8 mouse cellular contexts compared by ENCODE assay signal in the genomic region with DNA sequence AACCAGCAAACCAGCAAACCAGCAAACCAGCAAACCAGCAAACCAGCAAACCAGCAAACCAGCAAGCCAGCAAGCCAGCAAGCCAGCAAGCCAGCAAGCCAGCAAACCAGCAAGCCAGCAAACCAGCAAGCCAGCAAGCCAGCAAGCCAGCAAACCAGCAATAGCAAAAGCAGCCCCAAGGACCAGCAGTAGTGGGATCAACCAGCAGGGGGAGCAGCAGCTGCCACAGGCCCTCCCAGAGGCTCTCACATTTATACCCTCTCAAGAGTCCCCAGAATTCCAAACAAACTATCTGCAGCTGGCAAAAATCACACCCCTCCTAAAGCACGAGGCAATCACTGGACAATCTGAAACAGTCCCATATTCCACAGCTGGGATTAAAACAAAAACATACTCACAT.
DNase-seq lines count a peak whose midpoint lies in the region; ATAC-seq and TF ChIP-seq lines count a peak whose summit lies in the region.

No protein-coding gene starts in this region.

- H3K27ac ChIP-seq in hindbrain, embryonic 11.5 days (ENCODE audit: low read depth, low read length) = no peak overlapping the region
- H3K27ac ChIP-seq in hindbrain, embryonic 16.5 days (ENCODE audit: low read depth, low read length) = no peak overlapping the region
- H3K27ac ChIP-seq in MEL (ENCODE audit: control insufficient read depth, low read depth, low read length) = no peak overlapping the region

- H3K4me3 ChIP-seq in hindbrain, embryonic 11.5 days (ENCODE audit: low read depth, low read length) = no peak overlapping the region
- no peak overlapping the region for H3K4me3 ChIP-seq in hindbrain, embryonic 16.5 days (ENCODE audit: low read length)
- H3K4me3 ChIP-seq in MEL (ENCODE audit: control insufficient read depth in 1 of 2, insufficient read depth in 1 of 2, low read depth in 2 of 2, low read length in 2 of 2) = no peak overlapping the region

- no peaks in the 10 kb centered on the region for H3K9me3 ChIP-seq in hindbrain, embryonic 11.5 days (ENCODE audit: control insufficient read depth, low read length)
- H3K9me3 ChIP-seq in hindbrain, embryonic 16.5 days (ENCODE audit: control insufficient read depth, low read length) = no peaks in the 10 kb centered on the region
- H3K9me3 ChIP-seq in MEL (replicated peaks; ENCODE audit: insufficient read depth, low read length) = no peaks in the 10 kb centered on the region

- no peak overlapping the region for H3K9ac ChIP-seq in hindbrain, embryonic 11.5 days (ENCODE audit: low read depth, low read length)
- H3K9ac ChIP-seq in hindbrain, embryonic 16.5 days (ENCODE audit: low read depth, low read length) = no peak overlapping the region
- H3K9ac ChIP-seq in MEL (ENCODE audit: control insufficient read depth, low read depth, low read length, poor library complexity, severe bottlenecking) = no peak overlapping the region

- WGBS in hindbrain, embryonic 11.5 days = 32% methylated on average over 1 of the region's 1 CpGs
- 55% methylated on average over 1 of the region's 1 CpGs for WGBS in hindbrain, embryonic 16.5 days

- no peaks in the 10 kb centered on the region for H3K36me3 ChIP-seq in hindbrain, embryonic 11.5 days (ENCODE audit: control insufficient read depth, insufficient read depth, low read length)
- H3K36me3 ChIP-seq in hindbrain, embryonic 16.5 days (ENCODE audit: control insufficient read depth, insufficient read depth, low read length) = no peaks in the 10 kb centered on the region
- H3K36me3 ChIP-seq in MEL (ENCODE audit: control insufficient read depth in 1 of 2, insufficient read depth in 2 of 2, low read length in 2 of 2) = no peaks in the 10 kb centered on the region

- TF ChIP-seq RAD21 in MEL (IDR thresholded peaks at IDR 0.05; ENCODE audit: low read depth, low read length) = peak; percentile 57

- no peaks in the 10 kb centered on the region for H3K4me1 ChIP-seq in hindbrain, embryonic 11.5 days (replicated peaks; ENCODE audit: control insufficient read depth, insufficient read depth, low read length)
- H3K4me1 ChIP-seq in hindbrain, embryonic 16.5 days (ENCODE audit: control insufficient read depth, insufficient read depth, low read depth, low read length) = no peaks in the 10 kb centered on the region
- H3K4me1 ChIP-seq in MEL (ENCODE audit: control insufficient read depth in 1 of 2, insufficient read depth in 2 of 2, low read length in 2 of 2) = no peaks in the 10 kb centered on the region

- DNase-seq in hindbrain, embryonic 11.5 days (ENCODE audit: low spot score) = peak; percentile 79
- peak; percentile 51 for DNase-seq in MEL (ENCODE audit: low read depth, low spot score)
- peak; percentile 67 to 78 for DNase-seq in cerebellum, postnatal 14 days
- peak; percentile 46 for DNase-seq in heart, adult 8-10 months (ENCODE audit: low spot score)
- DNase-seq in left cerebral cortex, adult 11 months (ENCODE audit: low spot score) = peak; percentile 34
- peak; percentile 17 to 59 for DNase-seq in natural killer cell, adult 2 months (ENCODE audit: low spot score in 2 of 2)
- peak; percentile 85 for DNase-seq in thymus, postnatal 14 days

- no peaks in the 10 kb centered on the region for H3K79me2 ChIP-seq in MEL (ENCODE audit: control insufficient read depth, insufficient read depth, low read length, poor library complexity)

- H3K4me2 ChIP-seq in hindbrain, embryonic 11.5 days (replicated peaks; ENCODE audit: low read depth, low read length) = no peak overlapping the region
- no peak overlapping the region for H3K4me2 ChIP-seq in hindbrain, embryonic 16.5 days (ENCODE audit: low read length)

- H3K27me3 ChIP-seq in hindbrain, embryonic 11.5 days (ENCODE audit: control insufficient read depth, insufficient read depth, low read length) = no peaks in the 10 kb centered on the region
- no peaks in the 10 kb centered on the region for H3K27me3 ChIP-seq in hindbrain, embryonic 16.5 days (replicated peaks; ENCODE audit: control insufficient read depth, insufficient read depth, low read length)
- no peaks in the 10 kb centered on the region for H3K27me3 ChIP-seq in MEL (ENCODE audit: control insufficient read depth in 1 of 2, insufficient read depth in 2 of 2, low read length in 2 of 2)

- TF ChIP-seq CTCF in MEL (IDR thresholded peaks at IDR 0.05 in 2 of 3, conservative IDR thresholded peaks at IDR 0.05 in 1 of 3; ENCODE audit: control insufficient read depth in 1 of 3, insufficient read depth in 1 of 3, low read depth in 2 of 3, low read length in 3 of 3, poor library complexity in 1 of 3, severe bottlenecking in 1 of 3) = peak; percentile 44 to 88 (median 67)

- ATAC-seq in hindbrain, embryonic 11.5 days (ENCODE audit: low FRiP score) = no peak
- ATAC-seq in hindbrain, embryonic 16.5 days = no peak

- TF ChIP-seq POLR2A in MEL (IDR thresholded peaks at IDR 0.05; ENCODE audit: control insufficient read depth in 1 of 2, insufficient read depth in 1 of 2, low read depth in 1 of 2, low read length in 2 of 2, poor library complexity in 1 of 2) = no peak

- TF ChIP-seq EP300 in MEL (IDR thresholded peaks at IDR 0.05; ENCODE audit: low read depth in 1 of 2, low read length in 2 of 2) = no peak

TF ChIP-seq in MEL, 35 proteins besides CTCF, POLR2A, EP300 and RAD21:
- TF ChIP-seq RCOR1 (IDR thresholded peaks at IDR 0.05; ENCODE audit: low read depth, low read length) (no peak), ZC3H11A (IDR thresholded peaks at IDR 0.05; ENCODE audit: low read depth, low read length) (peak; percentile 59), MXI1 (IDR thresholded peaks at IDR 0.05; ENCODE audit: low read depth, low read length) (no peak), SMC3 (IDR thresholded peaks at IDR 0.05; ENCODE audit: low read depth, low read length) (peak; percentile 85), MEF2A (IDR thresholded peaks at IDR 0.05; ENCODE audit: extremely low read depth, insufficient replicate concordance, low read depth, low read length, poor library complexity, severe bottlenecking) (no peak), GATA1 (IDR thresholded peaks at IDR 0.05; ENCODE audit: low read depth, low read length) (no peak)

Comparison
In these comparisons a context has a peak if more than half of its experiments do, and no peak if none do; other contexts are left out.
1. DNase-seq: peak in every context shown above with its lines; median percentile 85 in thymus, postnatal 14 days; 79 in hindbrain, embryonic 11.5 days; 72 in cerebellum, postnatal 14 days; 51 in MEL; 46 in heart, adult 8-10 months; 38 in natural killer cell, adult 2 months; 34 in left cerebral cortex, adult 11 months.